Mouse (Mus musculus) monocyte, adult 59 days (primary cell): Measurements from ENCODE around the gene Smg1. TPM values are rescaled to one million over a fixed set of nuclear protein-coding genes. Genes with fewer than 3 reads are reported as not detected.

ENCODE experiments used
- total RNA-seq, 2 experiments: library from RNA; stranded (reverse); gene quantifications; one replicate each; pipeline ENCODE4 v1.2.4; 2023

Smg1 gene
- 100 to 1,000 TPM; 109 to 112 TPM for total RNA-seq

GRCm38 (mm10) chr7:118243453-118244385 lies at the start of gene Smg1:
Gene Smg1, minus strand, starts transcription at chr7:118243670.

GRCm38 (mm10) chr7:118129430-118130041 lies 113.9 kb downstream of the Smg1 start, which contains the start of gene Arl6ip1:
Gene Arl6ip1, minus strand, starts transcription at chr7:118129662.

GRCm38 (mm10) chr7:118115877-118116568 lies 127.4 kb downstream of the Smg1 start, which contains the start of gene Rps15a:
Gene Rps15a, minus strand, starts transcription at chr7:118116188.

Other genes starting within 250 kb of the Smg1 start
- gene Rps15a, start 127.5 kb downstream of the Smg1 start, total RNA-seq = 1,000 to 10,000 TPM; 1,152 to 1,169 TPM
- gene Arl6ip1, start 114.0 kb downstream of the Smg1 start, total RNA-seq = 100 to 1,000 TPM; 129 to 139 TPM
- not detected for gene Syt17, start 204.6 kb upstream of the Smg1 start, total RNA-seq
- 10 to 100 TPM; 29.8 to 31.9 TPM for gene Itpripl2, start 248.3 kb upstream of the Smg1 start, total RNA-seq